Mouse (Mus musculus) CH12.LX (cell line): ENCODE measurements around the gene Ugt1a5.

Experiments used
- CTCF ChIP-seq, 2 experiments: IDR thresholded peaks in 1 of 2; conservative IDR thresholded peaks in 1 of 2; 2 replicates each; pipeline ENCODE4 v1.5.1; 2011 to 2012; ENCODE audit warnings: low read depth in 2 of 2, low read length in 2 of 2, improper control_type of control experiment in 1 of 2, inconsistent platforms in 1 of 2, mild to moderate bottlenecking in 1 of 2, moderate library complexity in 1 of 2
- E2F4 ChIP-seq: IDR thresholded peaks from 2 replicates; pipeline ENCODE4 v1.6.1; 2011; ENCODE audit warnings: low read depth, low read length, improper control_type of control experiment; ENCODE audit not compliant: insufficient replicate concordance
- EP300 ChIP-seq: IDR thresholded peaks from 2 replicates; pipeline ENCODE4 v1.6.1; 2011; ENCODE audit warnings: low read length, improper control_type of control experiment
- ETS1 ChIP-seq: conservative IDR thresholded peaks from 2 replicates; pipeline ENCODE4 v1.6.1; 2012; ENCODE audit warnings: low read depth, mild to moderate bottlenecking, inconsistent platforms, low read length, improper control_type of control experiment, moderate library complexity
- HCFC1 ChIP-seq: IDR thresholded peaks from 2 replicates; pipeline ENCODE4 v1.6.1; 2012; ENCODE audit warnings: low read depth, mild to moderate bottlenecking, inconsistent platforms, low read length, improper control_type of control experiment
- MAX ChIP-seq: IDR thresholded peaks from 2 replicates; pipeline ENCODE4 v1.6.1; 2011; ENCODE audit warnings: low read length, improper control_type of control experiment
- MXI1 ChIP-seq: IDR thresholded peaks from 2 replicates; pipeline ENCODE4 v1.6.1; 2011; ENCODE audit warnings: mild to moderate bottlenecking, low read depth, low read length, improper control_type of control experiment
- PAX5 ChIP-seq: IDR thresholded peaks from 2 replicates; pipeline ENCODE4 v1.6.1; 2012; ENCODE audit warnings: low read length, inconsistent platforms, mixed read lengths
- POLR2A ChIP-seq: IDR thresholded peaks from 2 replicates; pipeline ENCODE4 v1.6.1; 2011; ENCODE audit warnings: low read depth, mild to moderate bottlenecking, improper control_type of control experiment, low read length
- RAD21 ChIP-seq: IDR thresholded peaks from 2 replicates; pipeline ENCODE4 v1.6.1; 2011; ENCODE audit warnings: low read depth, mild to moderate bottlenecking, low read length, improper control_type of control experiment, moderate library complexity
- TCF12 ChIP-seq: IDR thresholded peaks from 2 replicates; pipeline ENCODE4 v1.6.1; 2014; ENCODE audit warnings: low read depth, mild to moderate bottlenecking, inconsistent platforms, low read length, improper control_type of control experiment
- USF1 ChIP-seq: IDR thresholded peaks from 2 replicates; pipeline ENCODE4 v1.6.1; 2014; ENCODE audit warnings: low read depth, mild to moderate bottlenecking, inconsistent platforms, low read length, improper control_type of control experiment
- ZNF384 ChIP-seq: IDR thresholded peaks from 2 replicates; pipeline ENCODE4 v1.6.1; 2012; ENCODE audit warnings: low read depth, low read length, improper control_type of control experiment, inconsistent platforms

DNA sequence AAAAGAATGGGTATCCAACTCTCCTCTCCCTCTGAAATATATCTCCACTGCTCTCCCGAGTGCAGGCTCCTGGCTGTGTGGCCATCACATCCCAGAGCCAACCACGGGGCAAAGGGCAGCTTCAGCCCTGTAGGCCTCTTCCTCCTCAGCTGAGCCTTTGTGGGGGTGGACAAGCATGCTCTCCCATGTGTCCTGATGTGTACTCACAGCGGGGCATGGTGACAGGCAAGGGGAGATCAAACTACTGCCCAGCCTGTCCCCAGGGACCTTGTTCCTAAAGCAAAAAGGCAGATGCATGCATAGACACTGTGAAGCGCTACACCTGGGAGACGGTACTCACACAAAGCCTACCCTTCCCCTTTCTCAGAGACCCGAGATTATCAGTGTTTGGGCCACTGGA, 94.3 kb downstream of the Ugt1a5 start:
- TF ChIP-seq POLR2A (no peak; the same call in 1 of the 2 replicates), TCF12 (no peak), PAX5 (no peak), RAD21 (no peak), CTCF (conservative IDR thresholded peaks at IDR 0.05 in 1 of 2, IDR thresholded peaks at IDR 0.05 in 1 of 2; ENCODE audit: low read depth in 2 of 2, low read length in 2 of 2) (no peak), ZNF384 (no peak), ETS1 (no peak), MAX (no peak), USF1 (no peak), EP300 (no peak), HCFC1 (no peak), MXI1 (no peak), E2F4 (no peak)
